Mouse (Mus musculus): Measurements from ENCODE around the gene Efna4. TPM values are rescaled to one million over a fixed set of nuclear protein-coding genes. Genes with fewer than 3 reads are reported as not detected.

The Efna4 gene
- polyA plus RNA-seq, 1 experiment from 2014 or later, result 18.1 TPM

DNA sequence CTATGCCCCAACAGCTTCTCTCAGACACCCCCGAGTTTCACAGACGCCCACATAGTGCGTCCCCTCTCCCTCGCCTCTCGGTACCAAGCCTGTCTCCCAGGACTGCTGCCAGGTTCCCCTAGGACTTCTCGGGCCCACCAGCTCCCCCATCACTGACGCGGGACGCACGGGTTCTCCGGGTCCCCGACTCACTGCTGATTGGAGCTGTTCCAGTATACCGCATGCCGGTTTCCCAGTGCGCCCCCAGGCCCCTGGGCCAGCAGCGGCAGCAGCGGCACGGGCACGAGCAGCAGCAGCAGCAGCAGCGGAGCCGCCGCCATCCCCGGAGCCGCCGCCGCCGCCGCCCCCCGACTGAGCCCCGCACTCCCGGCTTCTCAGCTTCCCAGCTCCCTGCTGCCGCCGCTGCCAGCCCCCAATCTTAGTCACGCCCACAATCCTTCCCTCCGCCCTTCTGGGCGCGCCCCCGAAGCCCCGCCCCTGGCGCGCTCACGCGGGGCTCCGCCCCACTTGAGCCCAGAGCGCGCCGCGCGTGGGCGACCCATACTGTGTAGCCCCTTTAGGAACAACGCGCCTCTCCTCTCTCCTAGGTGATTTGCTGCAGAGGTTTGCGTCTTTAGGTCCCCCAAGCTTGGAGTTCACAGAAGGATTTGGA is 15.2 kb downstream of the Efna4 start, which contains the start of gene Efna3:
Gene Efna3, minus strand, starts transcription at position 452 of the 652 bp plus-strand sequence.
- peak; percentile 57 for ATAC-seq
- peak within 1 kb of the TSS; percentile 98 for H3K4me2 ChIP-seq (replicated peaks)
- peaks cover 36% of the 10 kb centered on the region for H3K4me1 ChIP-seq (replicated peaks)
- peak within 1 kb of the TSS; percentile 61 for H3K4me3 ChIP-seq (replicated peaks)
- no peaks in the 10 kb centered on the region for H3K36me3 ChIP-seq
- peaks cover 43% of the 10 kb centered on the region for H3K27me3 ChIP-seq (replicated peaks)
- no peaks in the 10 kb centered on the region for H3K9me3 ChIP-seq
- H3K9ac ChIP-seq, result peak within 1 kb of the TSS; percentile 57
- peak within 1 kb of the TSS; percentile 40; the same call in 1 of the 2 replicates for H3K27ac ChIP-seq
- WGBS, result 1% methylated on average over 53 of the region's 53 CpGs

DNA sequence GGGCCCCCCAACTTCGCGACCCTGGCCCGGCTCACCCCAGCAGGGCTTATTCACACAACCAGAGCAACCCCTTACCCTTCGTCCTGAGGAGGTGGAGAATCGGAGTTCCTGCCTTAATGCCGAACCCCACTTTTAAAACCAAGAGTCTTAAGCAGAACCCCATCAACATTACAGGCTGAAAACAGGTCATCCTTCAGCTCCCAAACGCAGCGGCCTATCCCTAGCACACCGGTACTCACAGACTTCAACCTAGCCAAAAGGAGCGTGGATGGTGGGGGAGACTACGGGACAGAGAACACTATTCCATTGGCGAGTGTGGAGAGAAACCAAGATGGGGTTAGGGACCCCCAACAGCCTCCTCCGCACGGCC is 15.7 kb downstream of the Efna4 start:
- WGBS, result 0% methylated on average over 14 of the region's 14 CpGs
- H3K4me3 ChIP-seq (replicated peaks), result peak overlapping the region; percentile 61
- peak overlapping the region; percentile 40; the same call in 1 of the 2 replicates for H3K27ac ChIP-seq
- peaks cover 39% of the 10 kb centered on the region for H3K4me1 ChIP-seq (replicated peaks)
- H3K4me2 ChIP-seq (replicated peaks), result peak overlapping the region; percentile 98
- H3K9me3 ChIP-seq, result no peaks in the 10 kb centered on the region
- H3K36me3 ChIP-seq, result no peaks in the 10 kb centered on the region
- peaks cover 43% of the 10 kb centered on the region for H3K27me3 ChIP-seq (replicated peaks)
- 0 out of 2 replicates have a peak, but pooled peaks have one; percentile 0 for ATAC-seq
- H3K9ac ChIP-seq, result peak overlapping the region; percentile 57

DNA sequence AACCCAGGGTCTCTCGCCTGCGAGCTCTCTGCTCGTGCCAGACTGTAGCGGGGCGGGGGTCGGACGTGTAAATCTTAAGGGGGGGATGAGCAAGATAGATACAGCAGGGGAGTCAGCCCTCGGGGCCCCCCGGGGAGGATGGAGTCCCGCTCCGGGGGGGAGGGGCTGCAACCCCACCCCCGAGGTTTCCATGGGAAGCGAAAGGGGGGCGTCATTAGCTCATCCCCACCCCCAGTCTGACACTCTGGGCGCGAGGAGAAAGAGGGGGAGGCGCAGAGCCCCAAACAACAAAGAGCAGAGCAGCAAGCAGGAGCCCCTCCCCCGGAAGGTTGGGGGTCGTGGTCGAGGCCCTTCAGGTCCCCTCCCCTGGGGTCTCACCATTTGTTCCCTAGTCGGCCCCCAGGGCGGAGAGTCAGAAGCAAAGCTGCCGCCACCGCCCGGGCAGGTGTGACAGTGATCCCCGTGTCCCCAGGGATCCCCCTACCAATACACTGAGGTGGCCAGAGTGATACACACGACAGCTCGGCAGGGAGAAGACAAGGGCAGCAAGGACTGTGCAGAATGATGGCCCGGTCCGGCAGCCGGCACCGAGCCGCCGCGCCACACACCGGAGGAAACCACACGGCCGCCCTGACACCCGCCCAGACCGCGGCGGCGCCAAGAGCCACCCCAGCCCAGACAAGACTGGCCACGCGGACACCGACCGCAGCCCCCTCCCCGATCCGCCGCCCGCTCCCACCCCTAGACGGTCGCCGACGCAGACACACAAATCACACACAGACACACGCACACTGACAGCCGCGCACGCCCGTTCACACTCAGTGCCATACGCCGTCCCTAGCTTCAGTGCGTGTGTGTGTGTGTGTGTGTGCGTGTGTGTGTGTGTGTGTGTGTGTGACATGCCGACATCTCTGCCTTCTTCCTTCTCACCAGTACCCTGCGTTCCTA is 16.4 kb downstream of the Efna4 start:
- Histone ChIP-seq H3K4me2 (replicated peaks) (peak overlapping the region; percentile 98), H3K27me3 (replicated peaks) (peaks cover 43% of the 10 kb centered on the region), H3K4me1 (replicated peaks) (peaks cover 43% of the 10 kb centered on the region), H3K4me3 (replicated peaks) (peak overlapping the region; percentile 61), H3K27ac (peak overlapping the region; percentile 44; the same call in 1 of the 2 replicates), H3K9ac (peak overlapping the region; percentile 57), H3K36me3 (no peaks in the 10 kb centered on the region), H3K9me3 (no peaks in the 10 kb centered on the region)
- no peak for ATAC-seq
- 2% methylated on average over 65 of the region's 66 CpGs for WGBS

DNA sequence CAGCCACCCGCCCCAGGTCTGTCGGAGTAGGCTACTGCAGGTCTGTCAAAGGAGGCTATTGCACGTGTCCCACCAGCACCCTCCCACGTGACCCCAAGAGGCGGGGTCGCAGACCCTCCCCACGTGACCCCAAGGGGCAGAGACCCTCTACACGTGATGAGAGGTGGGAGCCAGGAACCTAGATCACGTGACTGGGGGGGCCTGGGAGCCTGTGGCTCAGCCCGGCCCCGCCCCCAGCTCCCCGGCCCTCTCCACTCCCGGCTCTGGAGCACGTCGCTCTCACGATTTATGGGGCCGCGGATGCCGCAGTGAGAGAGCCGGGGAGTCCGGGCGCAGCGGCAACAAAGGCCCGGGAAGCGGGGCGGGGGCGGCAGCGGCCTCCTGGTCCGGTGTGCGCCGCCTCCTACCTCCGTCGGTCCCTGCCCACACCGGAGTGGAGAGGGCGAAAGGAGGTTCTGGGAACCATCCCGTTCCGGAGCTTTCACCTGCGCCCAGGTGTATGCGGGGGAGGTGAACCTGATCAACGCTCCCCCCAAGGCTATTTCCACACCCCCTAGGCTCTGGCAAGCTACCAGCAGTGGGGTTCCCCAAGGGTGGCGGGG is 17.1 kb downstream of the Efna4 start:
- no peaks in the 10 kb centered on the region for H3K36me3 ChIP-seq
- H3K27me3 ChIP-seq (replicated peaks), result peaks cover 43% of the 10 kb centered on the region
- H3K4me1 ChIP-seq (replicated peaks), result peaks cover 51% of the 10 kb centered on the region
- no peaks in the 10 kb centered on the region for H3K9me3 ChIP-seq
- H3K9ac ChIP-seq, result peak overlapping the region; percentile 57
- 1% methylated on average over 41 of the region's 41 CpGs for WGBS
- peak overlapping the region; percentile 44; the same call in 1 of the 2 replicates for H3K27ac ChIP-seq
- ATAC-seq, result peak; percentile 20
- peak overlapping the region; percentile 98 for H3K4me2 ChIP-seq (replicated peaks)
- peak overlapping the region; percentile 61 for H3K4me3 ChIP-seq (replicated peaks)

DNA sequence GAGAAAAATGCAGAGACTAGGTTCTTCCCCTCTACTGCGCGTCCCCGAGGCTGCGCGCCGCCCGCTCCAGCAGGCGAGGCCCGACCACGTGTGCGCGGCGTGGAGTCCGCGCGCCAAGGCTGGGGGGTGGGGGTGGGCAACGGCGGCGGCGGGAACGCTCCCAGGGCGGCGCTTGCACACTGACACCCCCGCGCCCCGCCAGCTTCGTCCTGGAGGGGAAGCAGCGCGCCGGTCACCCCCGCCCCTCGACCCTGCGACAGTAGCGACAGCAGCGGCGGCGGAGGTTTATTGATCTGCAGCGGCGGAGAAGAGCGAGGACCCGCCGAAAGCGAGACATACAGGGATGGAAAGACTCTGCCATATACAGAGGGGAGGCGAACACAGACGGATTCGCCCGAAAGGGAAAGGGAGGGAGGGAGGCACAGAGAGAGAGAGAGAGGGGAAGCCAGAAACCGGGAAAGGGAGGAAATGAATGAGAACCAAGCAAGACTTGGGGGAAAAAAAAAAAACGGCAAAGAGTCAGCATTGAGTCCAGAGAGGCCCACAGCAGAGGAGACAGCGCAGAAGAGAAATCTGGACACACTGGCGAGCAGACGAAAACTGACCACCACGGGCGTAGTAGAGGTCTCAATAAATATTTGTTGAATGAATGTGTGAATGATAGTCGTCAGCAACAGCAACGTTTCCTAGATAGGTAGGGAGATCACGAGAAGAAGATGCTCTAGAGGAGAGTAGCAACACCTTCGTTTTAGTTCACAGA is 18.1 kb downstream of the Efna4 start:
- peaks cover 60% of the 10 kb centered on the region for H3K4me1 ChIP-seq (replicated peaks)

DNA sequence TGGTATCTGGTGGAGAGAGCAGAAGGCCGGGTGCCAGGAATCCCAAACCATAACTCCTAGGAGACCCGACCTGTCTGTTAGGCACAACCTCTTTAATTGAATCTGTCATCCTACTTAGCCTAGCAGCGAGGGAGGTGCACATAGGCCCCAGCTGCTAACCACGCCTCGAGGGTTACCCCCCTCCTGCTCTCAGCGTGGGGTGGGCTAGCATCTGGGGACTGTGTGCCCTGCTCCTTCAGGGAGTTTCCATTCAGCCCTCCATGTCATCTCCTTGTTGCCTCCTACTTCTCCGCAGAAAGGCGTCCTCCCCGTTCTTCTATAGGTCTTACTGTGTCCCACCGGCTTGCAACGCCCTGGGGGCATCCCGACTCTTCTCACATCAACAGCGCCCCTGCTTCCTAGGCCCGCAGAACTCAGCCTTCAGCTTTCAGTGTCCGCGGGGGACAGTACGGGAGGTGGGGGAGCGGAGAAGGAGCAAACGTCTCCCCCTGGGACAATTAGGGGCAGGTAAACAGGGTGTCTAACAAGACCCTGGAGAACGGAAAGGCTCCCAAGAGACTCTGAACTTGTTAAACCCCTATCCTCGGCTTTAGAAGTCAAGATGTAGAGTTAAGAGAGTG is 18.7 kb downstream of the Efna4 start:
- ATAC-seq, result no peak
- Histone ChIP-seq H3K9me3 (no peaks in the 10 kb centered on the region), H3K9ac (no peak overlapping the region), H3K4me2 (replicated peaks) (peak overlapping the region; percentile 98), H3K4me1 (replicated peaks) (peaks cover 64% of the 10 kb centered on the region), H3K27ac (no peak overlapping the region), H3K4me3 (replicated peaks) (peak overlapping the region; percentile 61), H3K36me3 (no peaks in the 10 kb centered on the region), H3K27me3 (replicated peaks) (peaks cover 43% of the 10 kb centered on the region)
- WGBS, result 25% methylated on average over 21 of the region's 21 CpGs

More for the DNA sequence above, 18.1 kb downstream of the Efna4 start:
- H3K27ac ChIP-seq, result no peak overlapping the region
- H3K4me2 ChIP-seq (replicated peaks), result peak overlapping the region; percentile 98
- H3K9ac ChIP-seq, result peak overlapping the region; percentile 43; the same call in 1 of the 2 replicates
- 1% methylated on average over 57 of the region's 58 CpGs for WGBS
- peak overlapping the region; percentile 61 for H3K4me3 ChIP-seq (replicated peaks)
- peaks cover 43% of the 10 kb centered on the region for H3K27me3 ChIP-seq (replicated peaks)
- no peak for ATAC-seq
- H3K36me3 ChIP-seq, result no peaks in the 10 kb centered on the region
- no peaks in the 10 kb centered on the region for H3K9me3 ChIP-seq

DNA sequence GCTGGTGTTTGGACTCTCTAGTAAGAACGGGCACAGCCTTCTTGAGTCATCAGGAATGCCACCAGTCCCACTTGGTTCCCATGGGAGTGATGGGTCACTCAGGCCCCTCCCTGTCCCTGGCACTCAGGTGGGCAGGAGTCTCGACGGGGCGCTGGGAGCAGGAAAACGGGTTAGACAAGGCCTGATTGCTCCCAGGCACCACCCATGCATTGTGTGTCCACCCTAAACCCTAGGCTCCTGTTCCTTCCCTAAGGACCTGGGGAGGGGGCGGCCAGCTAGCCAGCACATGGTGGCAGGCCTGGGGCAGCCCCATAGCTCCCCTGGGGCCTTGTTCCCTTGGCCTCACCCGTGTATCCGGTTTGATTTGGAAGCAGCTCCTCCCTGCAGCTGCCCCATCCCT is 19.5 kb downstream of the Efna4 start:
- no peaks in the 10 kb centered on the region for H3K9me3 ChIP-seq
- H3K4me3 ChIP-seq (replicated peaks), result no peak overlapping the region
- no peak overlapping the region for H3K4me2 ChIP-seq (replicated peaks)
- peaks cover 43% of the 10 kb centered on the region for H3K27me3 ChIP-seq (replicated peaks)
- 77% methylated on average over 8 of the region's 8 CpGs for WGBS
- H3K4me1 ChIP-seq (replicated peaks), result peaks cover 64% of the 10 kb centered on the region
- no peak overlapping the region for H3K9ac ChIP-seq
- ATAC-seq, result no peak
- no peaks in the 10 kb centered on the region for H3K36me3 ChIP-seq
- no peak overlapping the region for H3K27ac ChIP-seq

DNA sequence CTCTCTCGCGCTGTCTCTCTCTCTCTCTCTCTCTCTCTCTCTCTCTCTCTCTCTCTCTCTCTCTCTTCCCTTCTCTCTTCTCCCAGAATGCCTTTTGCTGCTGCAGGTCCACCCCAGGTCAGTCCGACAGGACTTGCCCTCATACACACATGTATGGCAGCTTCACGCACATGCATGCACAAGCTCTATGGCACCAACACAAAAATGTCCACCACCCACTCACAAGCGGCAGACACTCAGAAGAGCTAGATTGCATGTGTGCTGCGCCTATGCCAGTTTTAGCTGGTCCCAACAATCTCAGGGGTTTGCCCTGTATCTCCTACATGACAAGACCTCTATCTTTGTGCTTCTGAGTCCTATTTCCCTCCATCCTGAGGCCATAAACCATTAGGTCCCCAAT is 20.6 kb downstream of the Efna4 start:
- H3K9ac ChIP-seq, result no peak overlapping the region
- H3K4me1 ChIP-seq (replicated peaks), result peaks cover 62% of the 10 kb centered on the region
- peaks cover 40% of the 10 kb centered on the region for H3K27me3 ChIP-seq (replicated peaks)
- H3K27ac ChIP-seq, result no peak overlapping the region
- no peak overlapping the region for H3K4me3 ChIP-seq (replicated peaks)
- no peaks in the 10 kb centered on the region for H3K36me3 ChIP-seq
- peak overlapping the region; percentile 61; the same call in 1 of the 2 replicates for H3K4me2 ChIP-seq (replicated peaks)
- H3K9me3 ChIP-seq, result no peaks in the 10 kb centered on the region
- no peak for ATAC-seq
- WGBS, result 66% methylated on average over 6 of the region's 6 CpGs

DNA sequence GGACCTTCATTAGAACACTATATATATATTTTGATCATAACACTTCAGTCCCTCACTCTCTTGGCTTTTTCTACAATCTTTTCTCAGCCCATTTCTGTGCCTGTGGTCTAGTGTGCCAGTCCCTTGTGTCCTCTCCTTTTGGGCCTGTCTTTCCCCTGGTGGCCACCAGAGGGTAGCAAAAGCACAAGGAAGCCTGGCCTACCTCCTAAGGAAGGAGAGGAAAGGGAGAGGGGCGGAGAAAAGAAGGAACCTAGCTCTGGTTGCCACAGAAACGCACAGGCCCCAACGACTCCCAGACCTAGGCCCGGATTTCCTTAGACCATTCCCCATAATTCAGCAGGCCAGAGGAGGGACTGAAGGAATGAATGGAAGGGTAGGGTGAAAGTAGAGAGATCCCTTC is 21.0 kb downstream of the Efna4 start:
- 0% methylated on average over 4 of the region's 4 CpGs for WGBS
- H3K9ac ChIP-seq, result 0 out of 2 replicates have a peak overlapping the region, but pooled peaks have one; percentile 8

DNA sequence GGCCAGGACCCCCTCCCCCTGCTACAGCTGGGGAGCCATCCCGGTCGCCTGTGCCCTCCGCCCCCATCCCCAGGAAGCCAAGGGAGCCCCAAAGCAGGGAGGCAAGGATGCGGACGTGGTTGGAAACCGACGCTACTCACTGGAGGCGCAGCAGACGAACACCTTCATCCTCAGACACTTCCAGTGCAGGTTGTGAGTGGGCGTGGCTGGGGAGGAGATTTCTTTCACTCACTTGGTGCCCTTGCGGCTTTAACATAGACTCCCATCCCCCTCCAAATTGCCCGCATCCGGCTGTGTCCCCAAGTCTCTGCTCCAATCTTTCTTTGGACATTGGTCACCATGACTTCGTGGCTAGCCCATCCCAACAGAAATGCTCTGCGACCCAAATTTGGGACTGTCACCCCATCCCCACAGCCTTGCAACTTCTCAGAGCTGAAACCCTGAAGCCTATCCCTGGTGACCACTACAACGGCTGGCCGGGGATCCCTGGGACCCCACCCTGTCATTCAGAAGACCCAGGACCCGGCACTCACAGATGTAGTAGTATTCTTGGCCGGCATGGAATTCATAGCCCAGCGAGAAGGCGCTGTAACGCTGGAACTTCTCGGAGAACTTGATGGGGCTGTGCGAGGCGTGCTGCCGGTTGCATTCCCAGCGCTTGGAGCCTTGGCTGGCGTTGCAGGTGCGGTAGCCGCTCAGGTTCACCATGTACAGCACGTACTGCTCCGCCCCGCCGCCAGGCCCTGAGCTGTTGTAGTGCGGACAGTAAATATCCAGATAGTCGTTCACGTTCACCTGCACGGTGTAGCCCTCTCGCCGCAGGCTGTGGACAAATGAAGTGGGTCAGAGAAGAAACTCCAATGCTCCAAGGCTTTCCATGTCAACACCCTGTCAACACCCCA is 21.6 kb downstream of the Efna4 start:
- peak overlapping the region; percentile 61 for H3K4me2 ChIP-seq (replicated peaks)
- 15% methylated on average over 39 of the region's 40 CpGs for WGBS
- peak overlapping the region; percentile 27 for H3K4me3 ChIP-seq (replicated peaks)
- no peaks in the 10 kb centered on the region for H3K9me3 ChIP-seq
- H3K27me3 ChIP-seq (replicated peaks), result peaks cover 32% of the 10 kb centered on the region
- H3K9ac ChIP-seq, result peak overlapping the region; percentile 8; the same call in 1 of the 2 replicates
- ATAC-seq, result peak; percentile 40
- peak overlapping the region; percentile 17; the same call in 1 of the 2 replicates for H3K27ac ChIP-seq
- H3K4me1 ChIP-seq (replicated peaks), result peaks cover 51% of the 10 kb centered on the region
- H3K36me3 ChIP-seq, result no peaks in the 10 kb centered on the region

More for the DNA sequence above, 21.0 kb downstream of the Efna4 start:
- peak; percentile 48 for ATAC-seq
- Histone ChIP-seq H3K27me3 (replicated peaks) (peaks cover 37% of the 10 kb centered on the region), H3K9me3 (no peaks in the 10 kb centered on the region), H3K4me3 (replicated peaks) (no peak overlapping the region), H3K4me2 (replicated peaks) (peak overlapping the region; percentile 61), H3K4me1 (replicated peaks) (peaks cover 58% of the 10 kb centered on the region), H3K36me3 (no peaks in the 10 kb centered on the region), H3K27ac (peak overlapping the region; percentile 17; the same call in 1 of the 2 replicates)

Measured in intestine, embryonic 15.5 days (tissue).